Mouse (Mus musculus): Measurements from ENCODE around the gene Lyl1. TPM values are rescaled to one million over a fixed set of nuclear protein-coding genes. Genes with fewer than 3 reads are reported as not detected.
A peak's percentile ranks its signal among the peaks of the same experiment; 100 is the strongest.

The Lyl1 gene
- total and polyA plus RNA-seq, 2 experiments from 2014 or later = 2.5 to 2.7 TPM

GRCm38 (mm10) chr8:84734680-84735079 lies 33.4 kb downstream of the Lyl1 start:
- WGBS = 59% methylated on average over 2 of the region's 2 CpGs
- H3K4me3 ChIP-seq (ENCODE audit: low read depth, low read length) = no peak overlapping the region
- ATAC-seq = no peak
- no peak for TF ChIP-seq CTCF (IDR thresholded peaks at IDR 0.05; ENCODE audit: low read depth)
- no peak overlapping the region for H3K9ac ChIP-seq
- no peaks in the 10 kb centered on the region for H3K9me3 ChIP-seq (ENCODE audit: low read length)
- peaks cover 28% of the 10 kb centered on the region for H3K4me1 ChIP-seq (ENCODE audit: insufficient read depth)
- no peak for DNase-seq
- no peaks in the 10 kb centered on the region for H3K27me3 ChIP-seq (ENCODE audit: insufficient read depth, low read length)
- peak overlapping the region; percentile 54; the same call in 1 of the 2 replicates for H3K27ac ChIP-seq (ENCODE audit: low read depth, low read length)
- H3K36me3 ChIP-seq (ENCODE audit: insufficient read depth) = peaks cover 3% of the 10 kb centered on the region; the same call in 1 of the 2 replicates
- no peak overlapping the region for H3K4me2 ChIP-seq (ENCODE audit: low read depth)

- Histone ChIP-seq H3K4me2 (ENCODE audit: low read depth) (no peak overlapping the region), H3K27ac (ENCODE audit: low read depth, low read length) (peak overlapping the region; percentile 54; the same call in 1 of the 2 replicates), H3K36me3 (ENCODE audit: insufficient read depth) (no peaks in the 10 kb centered on the region), H3K4me1 (ENCODE audit: insufficient read depth) (peaks cover 24% of the 10 kb centered on the region), H3K4me3 (ENCODE audit: low read depth, low read length) (no peak overlapping the region), H3K9ac (no peak overlapping the region), H3K9me3 (ENCODE audit: low read length) (no peaks in the 10 kb centered on the region), H3K27me3 (ENCODE audit: insufficient read depth, low read length) (no peaks in the 10 kb centered on the region)
- WGBS = 29% methylated on average over 2 of the region's 2 CpGs
- ATAC-seq (no peak), DNase-seq (no peak)
- no peak for TF ChIP-seq CTCF (IDR thresholded peaks at IDR 0.05; ENCODE audit: low read depth)
Observed at GRCm38 (mm10) chr8:84735597-84735996, 34.3 kb downstream of the Lyl1 start.

- Histone ChIP-seq H3K4me3 (ENCODE audit: low read depth, low read length) (no peak overlapping the region), H3K27me3 (ENCODE audit: insufficient read depth, low read length) (no peaks in the 10 kb centered on the region), H3K9ac (no peak overlapping the region), H3K36me3 (ENCODE audit: insufficient read depth) (no peaks in the 10 kb centered on the region), H3K4me2 (ENCODE audit: low read depth) (no peak overlapping the region), H3K9me3 (ENCODE audit: low read length) (no peaks in the 10 kb centered on the region), H3K27ac (ENCODE audit: low read depth, low read length) (no peak overlapping the region), H3K4me1 (ENCODE audit: insufficient read depth) (peaks cover 15% of the 10 kb centered on the region)
- whole genome bisulfite sequencing = 79% methylated on average over 4 of the region's 4 CpGs
- DNase-seq (no peak), ATAC-seq (no peak)
- TF ChIP-seq CTCF (IDR thresholded peaks at IDR 0.05; ENCODE audit: low read depth) = no peak
Observed at GRCm38 (mm10) chr8:84736521-84736920, 35.3 kb downstream of the Lyl1 start.

- Histone ChIP-seq H3K9me3 (ENCODE audit: low read length) (no peaks in the 10 kb centered on the region), H3K9ac (no peak overlapping the region), H3K4me1 (ENCODE audit: insufficient read depth) (peaks cover 14% of the 10 kb centered on the region), H3K27me3 (ENCODE audit: insufficient read depth, low read length) (no peaks in the 10 kb centered on the region), H3K4me2 (ENCODE audit: low read depth) (peak overlapping the region; percentile 16), H3K36me3 (ENCODE audit: insufficient read depth) (no peaks in the 10 kb centered on the region), H3K27ac (ENCODE audit: low read depth, low read length) (0 out of 2 replicates have a peak overlapping the region, but pooled peaks have one; percentile 40), H3K4me3 (ENCODE audit: low read depth, low read length) (no peak overlapping the region)
- WGBS = 3% methylated on average over 16 of the region's 16 CpGs
- TF ChIP-seq CTCF (IDR thresholded peaks at IDR 0.05; ENCODE audit: low read depth) = peak; percentile 98
- DNase-seq = peak; percentile 83
- ATAC-seq = peak; percentile 66
Observed at GRCm38 (mm10) chr8:84737608-84738007, 36.4 kb downstream of the Lyl1 start.

- Histone ChIP-seq H3K27me3 (ENCODE audit: insufficient read depth, low read length) (no peaks in the 10 kb centered on the region), H3K4me2 (ENCODE audit: low read depth) (peak overlapping the region; percentile 16; the same call in 1 of the 2 replicates), H3K27ac (ENCODE audit: low read depth, low read length) (peak overlapping the region; percentile 62), H3K4me3 (ENCODE audit: low read depth, low read length) (no peak overlapping the region), H3K4me1 (ENCODE audit: insufficient read depth) (peaks cover 15% of the 10 kb centered on the region), H3K36me3 (ENCODE audit: insufficient read depth) (no peaks in the 10 kb centered on the region), H3K9me3 (ENCODE audit: low read length) (no peaks in the 10 kb centered on the region), H3K9ac (no peak overlapping the region)
- DNase-seq (peak; percentile 18), ATAC-seq (no peak)
- 10% methylated on average over 10 of the region's 10 CpGs for WGBS
- no peak for TF ChIP-seq CTCF (IDR thresholded peaks at IDR 0.05; ENCODE audit: low read depth)
Observed at GRCm38 (mm10) chr8:84738266-84738665, 37.0 kb downstream of the Lyl1 start.

GRCm38 (mm10) chr8:84738715-84739400 lies 37.6 kb downstream of the Lyl1 start:
- no peaks in the 10 kb centered on the region for H3K9me3 ChIP-seq (ENCODE audit: low read length)
- no peak overlapping the region for H3K4me3 ChIP-seq (ENCODE audit: low read depth, low read length)
- TF ChIP-seq CTCF (IDR thresholded peaks at IDR 0.05; ENCODE audit: low read depth) = no peak
- peaks cover 17% of the 10 kb centered on the region for H3K4me1 ChIP-seq (ENCODE audit: insufficient read depth)
- ATAC-seq (no peak), DNase-seq (peak; percentile 13)
- H3K4me2 ChIP-seq (ENCODE audit: low read depth) = no peak overlapping the region
- H3K27me3 ChIP-seq (ENCODE audit: insufficient read depth, low read length) = no peaks in the 10 kb centered on the region
- no peaks in the 10 kb centered on the region for H3K36me3 ChIP-seq (ENCODE audit: insufficient read depth)
- H3K27ac ChIP-seq (ENCODE audit: low read depth, low read length) = peak overlapping the region; percentile 62
- no peak overlapping the region for H3K9ac ChIP-seq
- WGBS = 45% methylated on average over 10 of the region's 10 CpGs

GRCm38 (mm10) chr8:84739401-84739742 lies 38.1 kb downstream of the Lyl1 start:
- Histone ChIP-seq H3K4me3 (ENCODE audit: low read depth, low read length) (no peak overlapping the region), H3K36me3 (ENCODE audit: insufficient read depth) (no peaks in the 10 kb centered on the region), H3K4me1 (ENCODE audit: insufficient read depth) (peaks cover 20% of the 10 kb centered on the region), H3K27me3 (ENCODE audit: insufficient read depth, low read length) (no peaks in the 10 kb centered on the region), H3K27ac (ENCODE audit: low read depth, low read length) (peak overlapping the region; percentile 62; the same call in 1 of the 2 replicates), H3K9ac (no peak overlapping the region), H3K4me2 (ENCODE audit: low read depth) (no peak overlapping the region), H3K9me3 (ENCODE audit: low read length) (no peaks in the 10 kb centered on the region)
- no peak for TF ChIP-seq CTCF (IDR thresholded peaks at IDR 0.05; ENCODE audit: low read depth)
- ATAC-seq = no peak
- 13% methylated on average over 1 of the region's 1 CpGs for WGBS
- no peak for DNase-seq
